Mouse (Mus musculus) testis, adult 2 months (tissue): Measurements from ENCODE around the gene Mrpl51.

Source experiments
- CTCF ChIP-seq: fragments of 200-500 bp; IDR thresholded peaks from 2 replicates; pipeline ENCODE4 v1.5.1; 2012; ENCODE audit warnings: low read depth, mild to moderate bottlenecking, inconsistent platforms, low read length, moderate library complexity; ENCODE audit not compliant: control insufficient read depth, insufficient read depth, insufficient replicate concordance
- POLR2A ChIP-seq: fragments of 200-500 bp; IDR thresholded peaks from 2 replicates; pipeline ENCODE4 v1.6.1; 2012; ENCODE audit warnings: low read depth, mild to moderate bottlenecking, inconsistent platforms, low read length, moderate library complexity; ENCODE audit not compliant: control insufficient read depth

DNA sequence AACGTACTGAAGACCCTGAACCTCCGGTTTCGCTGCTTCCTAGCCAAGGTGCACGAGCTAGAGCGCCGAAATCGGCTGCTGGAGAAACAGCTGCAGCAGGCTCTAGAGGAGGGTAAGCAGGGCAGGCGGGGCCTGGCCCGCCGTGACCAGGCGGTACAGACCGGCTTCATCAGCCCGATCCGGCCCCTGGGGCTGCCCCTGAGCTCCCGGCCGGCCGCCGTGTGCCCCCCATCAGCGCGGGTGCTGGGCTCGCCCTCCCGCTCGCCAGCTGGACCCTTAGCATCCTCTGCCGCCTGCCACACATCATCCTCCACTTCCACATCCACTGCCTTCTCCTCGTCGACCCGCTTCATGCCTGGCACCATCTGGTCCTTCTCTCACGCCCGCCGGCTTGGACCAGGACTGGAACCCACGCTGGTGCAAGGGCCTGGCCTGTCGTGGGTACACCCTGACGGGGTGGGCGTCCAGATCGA is 46.1 kb upstream of the Mrpl51 start:
- TF ChIP-seq POLR2A (no peak; the same call in 1 of the 2 replicates), CTCF (no peak)
